Mouse (Mus musculus): ENCODE results near the gene Ffar1.

DNA sequence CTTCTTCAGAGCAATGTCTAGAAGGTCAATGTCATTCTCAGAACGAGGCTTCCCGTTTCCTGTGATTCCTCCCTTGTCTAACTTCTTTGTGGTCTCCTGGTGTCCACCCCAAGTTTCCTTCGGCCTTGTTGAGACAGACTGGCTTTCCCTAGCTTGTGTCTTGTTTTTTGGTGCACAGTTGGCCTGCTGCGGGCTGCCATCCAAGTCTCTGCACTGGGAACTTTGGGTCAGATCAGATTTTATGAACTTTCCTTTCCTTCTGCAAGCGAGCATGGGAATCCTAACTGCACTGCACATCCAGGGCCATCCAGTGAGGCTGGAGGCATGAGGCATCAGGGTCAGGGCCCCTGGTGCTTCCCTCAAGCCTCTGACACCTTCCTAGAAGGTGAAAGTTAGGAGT is 39.8 kb downstream of the Ffar1 start:
- no peak for TF ChIP-seq CTCF (conservative IDR thresholded peaks at IDR 0.05; ENCODE audit: low read length)
- TF ChIP-seq NANOG (IDR thresholded peaks at IDR 0.05; ENCODE audit: borderline replicate concordance, low read length) = no peak
